Mouse (Mus musculus) G1E (cell line): ENCODE data around the gene Opn4.

Experiments
- CTCF ChIP-seq: IDR thresholded peaks from 2 replicates; pipeline ENCODE4 v1.5.1; 2012; ENCODE audit warnings: low read depth, low read length, inconsistent platforms, mixed read lengths
- GATA1 ChIP-seq: IDR thresholded peaks from 2 replicates; pipeline ENCODE4 v1.6.1; 2012; ENCODE audit warnings: borderline replicate concordance, low read length, inconsistent platforms, mixed read lengths
- GATA2 ChIP-seq: IDR thresholded peaks from 2 replicates; pipeline ENCODE4 v1.6.1; 2012; ENCODE audit warnings: low read depth, low read length, inconsistent platforms, borderline replicate concordance
- POLR2AphosphoS5 ChIP-seq: IDR thresholded peaks from 2 replicates; pipeline ENCODE4 v1.6.1; 2012; ENCODE audit warnings: low read depth, low read length, inconsistent platforms; ENCODE audit not compliant: insufficient replicate concordance
- TAL1 ChIP-seq: conservative IDR thresholded peaks from 2 replicates; pipeline ENCODE4 v1.6.1; 2012; ENCODE audit warnings: low read depth, low read length, inconsistent platforms, mixed read lengths

GRCm38 (mm10) chr14:34611591-34611990 lies 11.6 kb upstream of the Opn4 start:
- TF ChIP-seq CTCF = no peak
- TF ChIP-seq POLR2AphosphoS5 = no peak
- no peak for TF ChIP-seq GATA1
- TF ChIP-seq TAL1 = no peak
- no peak for TF ChIP-seq GATA2
